Mouse (Mus musculus): ENCODE results near the gene Spty2d1.
A peak's percentile ranks its signal among the peaks of the same experiment; 100 is the strongest.

- peak; percentile 26; the same call in 1 of the 2 replicates for TF ChIP-seq CTCF (IDR thresholded peaks at IDR 0.05; ENCODE audit: low read depth)
- TF ChIP-seq EP300 (IDR thresholded peaks at IDR 0.05; ENCODE audit: low read depth): no peak
These were observed 50.1 kb downstream of the Spty2d1 start, which contains the start of gene Uevld for GRCm38 (mm10) chr7:46957831-46958691.
